Mouse (Mus musculus): ENCODE results near the gene 1110059E24Rik. TPM values are rescaled to one million over a fixed set of nuclear protein-coding genes. Genes with fewer than 3 reads are reported as not detected.

1110059E24Rik gene
- polyA plus RNA-seq, 1 experiment, result 0.86 TPM

DNA sequence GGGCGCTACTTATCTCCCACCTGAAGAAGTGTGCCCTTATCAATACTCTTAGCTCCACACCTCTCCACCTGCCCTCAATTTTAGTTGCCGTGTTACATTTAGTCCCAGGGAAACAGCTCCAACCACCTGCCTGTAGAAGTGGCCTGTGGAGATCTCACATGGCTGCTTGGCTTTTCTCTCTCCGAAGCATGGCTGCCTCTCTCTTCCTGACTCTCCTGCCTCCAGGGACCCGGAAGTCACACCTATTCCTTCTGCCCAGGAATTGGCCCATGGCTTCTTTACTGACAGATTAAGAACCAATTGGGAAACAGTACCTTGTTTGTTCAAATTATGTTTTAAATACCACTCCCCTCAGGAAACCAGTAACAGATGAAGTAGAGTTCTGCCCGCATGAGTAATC, 86.3 kb downstream of the 1110059E24Rik start:
- H3K4me3 ChIP-seq (ENCODE audit: low read depth, low read length), result no peak overlapping the region
- H3K4me1 ChIP-seq (ENCODE audit: control insufficient read depth, insufficient read depth, insufficient read length, low read length), result no peaks in the 10 kb centered on the region
- no peaks in the 10 kb centered on the region for H3K27me3 ChIP-seq (ENCODE audit: control insufficient read depth, insufficient read depth, low read length)
- H3K36me3 ChIP-seq (ENCODE audit: control insufficient read depth, insufficient read depth, low read length), result no peaks in the 10 kb centered on the region
- TF ChIP-seq CTCF (IDR thresholded peaks at IDR 0.05; ENCODE audit: extremely low read depth, insufficient read length, insufficient replicate concordance, low read depth, low read length) (no peak), POLR2A (IDR thresholded peaks at IDR 0.05; ENCODE audit: low read depth, low read length) (no peak)
- H3K27ac ChIP-seq (ENCODE audit: insufficient read depth, low read depth, low read length), result no peak overlapping the region
- 73% methylated on average over 5 of the region's 5 CpGs for WGBS

DNA sequence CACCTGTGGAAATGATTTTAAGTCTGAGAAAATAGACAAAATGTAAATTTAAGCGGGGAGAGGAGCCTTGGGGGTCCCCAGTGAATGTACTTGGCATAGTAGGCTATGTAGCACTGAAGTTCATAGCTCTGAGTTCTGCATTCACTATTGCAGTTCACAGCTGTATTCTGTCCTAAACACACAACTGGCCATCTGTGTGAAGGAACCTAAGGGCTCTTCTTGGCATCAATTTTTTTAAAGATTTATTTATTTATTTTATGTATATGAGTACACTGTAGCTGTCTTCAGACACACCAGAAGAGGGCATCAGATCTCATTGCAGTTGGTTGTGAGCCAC, 88.3 kb downstream of the 1110059E24Rik start:
- WGBS, result 2% methylated on average over 1 of the region's 1 CpGs
- no peak overlapping the region for H3K27ac ChIP-seq (ENCODE audit: insufficient read depth, low read depth, low read length)

DNA sequence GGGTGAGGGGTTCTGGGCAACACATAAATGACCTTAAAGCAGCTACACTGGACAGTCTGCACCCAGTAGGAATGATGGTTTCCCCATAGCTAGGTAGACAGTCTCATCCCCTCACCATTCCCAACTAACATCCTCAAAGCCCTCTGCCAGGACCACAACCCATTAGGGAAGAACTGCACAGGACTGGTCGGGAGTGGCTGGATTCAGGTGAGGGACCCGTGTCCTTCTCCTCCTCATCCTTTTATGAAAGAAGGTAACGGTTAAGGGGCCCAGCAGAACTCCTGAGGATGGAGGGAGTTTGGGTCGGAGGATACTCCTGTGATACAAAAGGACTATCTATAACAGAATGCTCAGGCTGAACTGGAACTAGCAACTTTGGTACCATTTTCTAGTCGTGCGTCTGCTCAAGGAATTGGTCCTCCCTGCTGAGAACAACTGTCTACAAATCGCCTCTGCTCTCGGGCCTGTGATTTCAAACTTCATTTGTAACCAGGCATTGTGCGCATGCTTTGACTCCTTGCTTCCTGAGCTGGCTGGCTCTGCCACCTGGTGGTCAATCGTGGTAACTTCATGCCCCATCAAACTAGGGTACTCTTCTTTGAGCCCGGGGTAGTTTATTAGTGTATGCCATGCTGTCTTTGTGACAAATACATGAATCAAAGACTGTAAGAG, 88.9 kb downstream of the 1110059E24Rik start:
- no peak overlapping the region for H3K27ac ChIP-seq (ENCODE audit: insufficient read depth, low read depth, low read length)
- H3K4me1 ChIP-seq (ENCODE audit: control insufficient read depth, insufficient read depth, insufficient read length, low read length), result no peaks in the 10 kb centered on the region
- 23% methylated on average over 11 of the region's 11 CpGs for WGBS
- H3K27me3 ChIP-seq (ENCODE audit: control insufficient read depth, insufficient read depth, low read length), result no peaks in the 10 kb centered on the region
- TF ChIP-seq POLR2A (IDR thresholded peaks at IDR 0.05; ENCODE audit: low read depth, low read length), result no peak
- TF ChIP-seq CTCF (IDR thresholded peaks at IDR 0.05; ENCODE audit: extremely low read depth, insufficient read length, insufficient replicate concordance, low read depth, low read length), result peak; percentile 94; the same call in 1 of the 2 replicates
- no peak overlapping the region for H3K4me3 ChIP-seq (ENCODE audit: low read depth, low read length)
- no peaks in the 10 kb centered on the region for H3K36me3 ChIP-seq (ENCODE audit: control insufficient read depth, insufficient read depth, low read length)

More for the DNA sequence above, 88.3 kb downstream of the 1110059E24Rik start:
- H3K4me3 ChIP-seq (ENCODE audit: low read depth, low read length), result no peak overlapping the region
- H3K27me3 ChIP-seq (ENCODE audit: control insufficient read depth, insufficient read depth, low read length), result no peaks in the 10 kb centered on the region
- no peaks in the 10 kb centered on the region for H3K36me3 ChIP-seq (ENCODE audit: control insufficient read depth, insufficient read depth, low read length)
- H3K4me1 ChIP-seq (ENCODE audit: control insufficient read depth, insufficient read depth, insufficient read length, low read length), result no peaks in the 10 kb centered on the region
- no peak for TF ChIP-seq CTCF (IDR thresholded peaks at IDR 0.05; ENCODE audit: extremely low read depth, insufficient read length, insufficient replicate concordance, low read depth, low read length)
- no peak for TF ChIP-seq POLR2A (IDR thresholded peaks at IDR 0.05; ENCODE audit: low read depth, low read length)

DNA sequence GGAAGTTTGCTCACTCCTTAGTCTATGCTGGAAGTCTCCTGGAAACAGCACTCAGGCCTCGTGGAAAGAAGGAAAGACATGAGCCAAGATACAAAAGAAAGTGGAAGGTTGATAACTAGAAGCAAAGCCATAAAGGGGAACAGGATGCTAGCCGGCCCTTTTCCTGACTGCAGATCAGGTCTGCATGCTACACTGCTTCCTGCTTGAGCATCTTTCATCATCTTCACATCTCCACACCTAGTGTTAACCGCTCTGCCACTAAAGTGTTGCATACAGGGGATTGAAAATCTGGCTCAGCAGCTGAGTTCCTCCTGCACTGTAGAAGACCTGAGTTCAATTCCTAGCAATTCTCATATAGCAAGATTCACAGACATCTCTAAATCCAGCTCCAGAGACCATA, 89.8 kb downstream of the 1110059E24Rik start:
- TF ChIP-seq CTCF (IDR thresholded peaks at IDR 0.05; ENCODE audit: extremely low read depth, insufficient read length, insufficient replicate concordance, low read depth, low read length) (no peak), POLR2A (IDR thresholded peaks at IDR 0.05; ENCODE audit: low read depth, low read length) (no peak)

DNA sequence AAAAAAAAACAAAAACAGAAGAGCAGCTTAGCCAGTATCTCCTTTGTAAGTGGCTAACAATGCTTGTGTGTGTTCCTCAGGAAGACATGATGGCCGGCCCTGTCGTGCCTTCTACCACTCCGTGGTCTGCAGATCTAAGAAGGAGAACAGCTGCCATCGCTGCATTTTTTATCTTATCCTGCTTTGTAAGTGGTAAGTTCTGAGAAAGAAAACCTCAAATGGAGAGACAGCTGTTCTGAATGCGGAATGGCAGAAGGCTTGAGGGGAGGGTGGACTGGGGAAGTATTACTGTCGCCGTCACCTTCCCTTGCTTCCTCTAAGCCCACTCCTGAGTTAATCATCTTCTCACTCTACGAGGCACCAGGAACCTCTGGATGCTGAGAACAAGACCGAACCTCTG, 100.0 kb downstream of the 1110059E24Rik start:
- no peaks in the 10 kb centered on the region for H3K36me3 ChIP-seq (ENCODE audit: control insufficient read depth, insufficient read depth, low read length)
- no peak overlapping the region for H3K4me3 ChIP-seq (ENCODE audit: low read depth, low read length)
- TF ChIP-seq CTCF (IDR thresholded peaks at IDR 0.05; ENCODE audit: extremely low read depth, insufficient read length, insufficient replicate concordance, low read depth, low read length) (no peak), POLR2A (IDR thresholded peaks at IDR 0.05; ENCODE audit: low read depth, low read length) (no peak)
- H3K27me3 ChIP-seq (ENCODE audit: control insufficient read depth, insufficient read depth, low read length), result peaks cover 5% of the 10 kb centered on the region; the same call in 1 of the 2 replicates
- no peaks in the 10 kb centered on the region for H3K4me1 ChIP-seq (ENCODE audit: control insufficient read depth, insufficient read depth, insufficient read length, low read length)
- H3K27ac ChIP-seq (ENCODE audit: insufficient read depth, low read depth, low read length), result no peak overlapping the region
- WGBS, result 80% methylated on average over 9 of the region's 9 CpGs

More for the DNA sequence above, 89.8 kb downstream of the 1110059E24Rik start:
- no peaks in the 10 kb centered on the region for H3K27me3 ChIP-seq (ENCODE audit: control insufficient read depth, insufficient read depth, low read length)
- no peak overlapping the region for H3K27ac ChIP-seq (ENCODE audit: insufficient read depth, low read depth, low read length)
- H3K4me3 ChIP-seq (ENCODE audit: low read depth, low read length), result no peak overlapping the region
- H3K36me3 ChIP-seq (ENCODE audit: control insufficient read depth, insufficient read depth, low read length), result no peaks in the 10 kb centered on the region
- 66% methylated on average over 3 of the region's 3 CpGs for WGBS
- H3K4me1 ChIP-seq (ENCODE audit: control insufficient read depth, insufficient read depth, insufficient read length, low read length), result no peaks in the 10 kb centered on the region

DNA sequence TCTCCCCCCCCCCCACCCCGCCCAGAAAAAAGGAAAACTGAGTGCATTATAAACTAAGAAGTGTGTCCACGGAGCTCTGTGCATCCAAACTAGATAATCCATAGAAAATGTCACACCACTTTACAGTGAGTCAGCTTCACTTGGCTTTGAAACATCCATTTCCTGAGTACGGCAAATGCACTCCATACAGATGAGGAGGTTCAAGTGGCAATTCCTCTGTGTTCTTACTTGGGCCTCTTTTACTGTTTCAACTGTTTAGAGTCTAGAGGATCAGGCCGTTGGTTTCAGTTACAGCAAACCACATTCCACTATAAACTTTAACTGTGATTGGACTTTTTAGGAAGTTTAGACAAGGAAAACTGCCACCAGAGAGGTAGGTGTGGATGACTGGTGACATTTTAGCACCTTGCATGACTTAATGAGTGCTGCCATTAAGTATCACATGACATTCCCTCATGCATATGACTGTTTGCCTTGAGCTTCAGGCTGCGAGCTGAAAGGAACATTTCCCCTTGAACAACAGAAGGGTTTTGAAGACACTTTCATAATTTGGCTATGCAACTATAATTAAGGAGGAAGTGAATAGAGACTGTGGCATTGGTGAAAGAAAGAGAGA, 100.7 kb downstream of the 1110059E24Rik start:
- Histone ChIP-seq H3K4me3 (ENCODE audit: low read depth, low read length) (no peak overlapping the region), H3K36me3 (ENCODE audit: control insufficient read depth, insufficient read depth, low read length) (no peaks in the 10 kb centered on the region), H3K27ac (ENCODE audit: insufficient read depth, low read depth, low read length) (no peak overlapping the region), H3K4me1 (ENCODE audit: control insufficient read depth, insufficient read depth, insufficient read length, low read length) (no peaks in the 10 kb centered on the region), H3K27me3 (ENCODE audit: control insufficient read depth, insufficient read depth, low read length) (no peaks in the 10 kb centered on the region; the same call in 1 of the 2 replicates)
- 61% methylated on average over 5 of the region's 5 CpGs for WGBS
- TF ChIP-seq CTCF (IDR thresholded peaks at IDR 0.05; ENCODE audit: extremely low read depth, insufficient read length, insufficient replicate concordance, low read depth, low read length) (no peak), POLR2A (IDR thresholded peaks at IDR 0.05; ENCODE audit: low read depth, low read length) (no peak)

DNA sequence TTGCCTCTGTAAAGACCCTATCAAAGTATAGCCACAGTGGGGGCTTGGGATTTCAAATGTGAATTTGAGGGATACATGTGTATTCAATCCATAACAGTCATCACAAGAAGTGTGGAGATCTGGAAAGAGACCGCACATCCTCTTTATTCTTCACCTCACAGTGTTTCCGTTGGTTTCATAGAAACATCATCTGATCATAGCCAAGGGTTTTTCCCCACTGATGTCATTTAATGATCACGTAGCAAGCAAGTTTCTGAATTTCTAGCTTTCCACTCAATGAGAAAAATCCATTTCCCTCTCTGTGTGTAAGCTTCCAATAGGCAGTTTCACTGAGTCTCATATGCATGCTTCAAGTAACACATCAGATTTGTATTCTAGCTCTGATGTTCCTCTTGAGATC, 103.1 kb downstream of the 1110059E24Rik start:
- Histone ChIP-seq H3K4me1 (ENCODE audit: control insufficient read depth, insufficient read depth, insufficient read length, low read length) (no peaks in the 10 kb centered on the region), H3K27ac (ENCODE audit: insufficient read depth, low read depth, low read length) (no peak overlapping the region), H3K36me3 (ENCODE audit: control insufficient read depth, insufficient read depth, low read length) (no peaks in the 10 kb centered on the region), H3K27me3 (ENCODE audit: control insufficient read depth, insufficient read depth, low read length) (no peaks in the 10 kb centered on the region), H3K4me3 (ENCODE audit: low read depth, low read length) (no peak overlapping the region)
- no peak for TF ChIP-seq POLR2A (IDR thresholded peaks at IDR 0.05; ENCODE audit: low read depth, low read length)
- TF ChIP-seq CTCF (IDR thresholded peaks at IDR 0.05; ENCODE audit: extremely low read depth, insufficient read length, insufficient replicate concordance, low read depth, low read length), result no peak
- 84% methylated on average over 3 of the region's 3 CpGs for WGBS

All from small intestine, adult 2 months (tissue).